In genomic region chr12:109452592-109452991, GRCm38 (mm10) we compare ENCODE assay signal across 11 mouse cellular contexts. TPM values are rescaled to one million over a fixed set of nuclear protein-coding genes. Genes with fewer than 3 reads are reported as not detected.
A peak's percentile ranks its signal among the peaks of the same experiment; 100 is the strongest.
DNase-seq lines count a peak whose midpoint lies in the region; ATAC-seq and TF ChIP-seq lines count a peak whose summit lies in the region.
"Had no signal": no experiment of that assay in that cellular context is flagged by ENCODE, and none has a peak within 500 bp of the region (broad histone marks: within the 10 kb centered on the region; RNA-seq: fewer than 3 reads in every experiment).

Dlk1 (plus strand) TSS chr12:109452823.

- no peak within 1 kb of the TSS for H3K27ac ChIP-seq in heart, embryonic 14.5 days (replicated peaks in 1 of 2; ENCODE audit: control insufficient read depth in 1 of 2, insufficient read depth in 1 of 2, low read depth in 2 of 2, low read length in 2 of 2)
- no peak within 1 kb of the TSS for H3K27ac ChIP-seq in heart, adult 2 months
- H3K27ac ChIP-seq in forebrain, postnatal 0 days (ENCODE audit: low read depth, low read length), result no peak within 1 kb of the TSS
- H3K27ac ChIP-seq in liver, embryonic 16.5 days (ENCODE audit: low read length), result peak within 1 kb of the TSS; percentile 50

- ATAC-seq in heart, embryonic 14.5 days (ENCODE audit: insufficient number of reproducible peaks, insufficient read depth, low FRiP score, low read depth), result no peak
- ATAC-seq in forebrain, postnatal 0 days, result no peak
- ATAC-seq in liver, embryonic 16.5 days (ENCODE audit: low read depth), result no peak

- intact Hi-C loops in heart, adult 2 months (cut with DNase I), result no loop called here
- intact Hi-C loops in left cerebral cortex, postnatal 25 days (cut with DNase I), result no loop called here

- no peak for DNase-seq in heart, adult 2 months
- DNase-seq in adrenal gland, postnatal 10 days, result no peak
- no peak for DNase-seq in forebrain, postnatal 0 days
- no peak for DNase-seq in frontal cortex, postnatal 14 days (ENCODE audit: low spot score in 2 of 2)
- no peak for DNase-seq in left cerebral cortex, postnatal 25 days (ENCODE audit: low spot score in 2 of 2)
- DNase-seq in right cerebral cortex, postnatal 25 days, result no peak

- no peak for TF ChIP-seq CTCF in heart, adult 2 months (IDR thresholded peaks at IDR 0.05)
- TF ChIP-seq CTCF in forebrain, postnatal 0 days (IDR thresholded peaks at IDR 0.05; ENCODE audit: low read depth), result no peak

- no peaks in the 10 kb centered on the region for H3K9me3 ChIP-seq in heart, embryonic 14.5 days (ENCODE audit: control insufficient read depth, low read length)
- H3K9me3 ChIP-seq in forebrain, postnatal 0 days (ENCODE audit: low read length), result no peaks in the 10 kb centered on the region
- no peaks in the 10 kb centered on the region for H3K9me3 ChIP-seq in liver, embryonic 16.5 days (replicated peaks; ENCODE audit: control insufficient read depth, low read length)

- H3K9ac ChIP-seq in heart, embryonic 14.5 days (ENCODE audit: low read length), result peak within 1 kb of the TSS; percentile 61; the same call in 1 of the 2 replicates
- H3K9ac ChIP-seq in heart, adult 2 months (ENCODE audit: low read depth, low read length), result no peak within 1 kb of the TSS
- H3K9ac ChIP-seq in forebrain, postnatal 0 days, result peak within 1 kb of the TSS; percentile 47
- peak within 1 kb of the TSS; percentile 48; the same call in 1 of the 2 replicates for H3K9ac ChIP-seq in liver, embryonic 16.5 days (ENCODE audit: low read depth, low read length)

- TF ChIP-seq POLR2A in heart, adult 2 months (IDR thresholded peaks at IDR 0.05; ENCODE audit: insufficient read depth, low read depth, low read length), result no peak

- WGBS in heart, embryonic 14.5 days, result 8% methylated on average over 12 of the region's 13 CpGs
- 26% methylated on average over 13 of the region's 13 CpGs for WGBS in heart, adult 2 months
- WGBS in forebrain, postnatal 0 days, result 10% methylated on average over 13 of the region's 13 CpGs
- WGBS in liver, embryonic 16.5 days (ENCODE audit: insufficient replicate concordance), result 15% methylated on average over 13 of the region's 13 CpGs

- peaks cover 5 to 18% of the 10 kb centered on the region in 2 experiments for H3K4me1 ChIP-seq in heart, embryonic 14.5 days (ENCODE audit: control insufficient read depth in 2 of 2, insufficient read depth in 2 of 2, low read length in 2 of 2)
- no peaks in the 10 kb centered on the region for H3K4me1 ChIP-seq in heart, adult 2 months (ENCODE audit: control insufficient read depth, insufficient read depth, low read length)
- peaks cover 9% of the 10 kb centered on the region for H3K4me1 ChIP-seq in forebrain, postnatal 0 days (ENCODE audit: insufficient read depth)
- peaks cover 11% of the 10 kb centered on the region for H3K4me1 ChIP-seq in liver, embryonic 16.5 days (ENCODE audit: control insufficient read depth, low read depth, low read length)

- peak within 1 kb of the TSS; percentile 39 to 44 for H3K4me3 ChIP-seq in heart, embryonic 14.5 days (ENCODE audit: control insufficient read depth in 1 of 2, insufficient read depth in 1 of 2, low read depth in 1 of 2, low read length in 2 of 2)
- H3K4me3 ChIP-seq in heart, adult 2 months, result no peak within 1 kb of the TSS
- peak within 1 kb of the TSS; percentile 44 for H3K4me3 ChIP-seq in forebrain, postnatal 0 days (ENCODE audit: low read depth, low read length)
- H3K4me3 ChIP-seq in liver, embryonic 16.5 days (ENCODE audit: low read depth, low read length), result peak within 1 kb of the TSS; percentile 53
- H3K4me3 ChIP-seq: myocyte had no signal

- H3K27me3 ChIP-seq in heart, embryonic 14.5 days (ENCODE audit: control insufficient read depth, insufficient read depth, low read length), result peaks cover 81% of the 10 kb centered on the region
- H3K27me3 ChIP-seq in heart, adult 2 months (ENCODE audit: control insufficient read depth, insufficient read depth, low read length), result peaks cover 16% of the 10 kb centered on the region
- peaks cover 53% of the 10 kb centered on the region for H3K27me3 ChIP-seq in forebrain, postnatal 0 days (ENCODE audit: insufficient read depth, low read length)
- peaks cover 46% of the 10 kb centered on the region for H3K27me3 ChIP-seq in liver, embryonic 16.5 days (ENCODE audit: control insufficient read depth, insufficient read depth, low read depth, low read length)

- no peaks in the 10 kb centered on the region for H3K79me2 ChIP-seq in heart, adult 2 months (replicated peaks; ENCODE audit: control insufficient read depth, insufficient read depth, low read length)

- no peaks in the 10 kb centered on the region for H3K36me3 ChIP-seq in heart, embryonic 14.5 days (ENCODE audit: control insufficient read depth, insufficient read depth, low read length)
- H3K36me3 ChIP-seq in heart, adult 2 months (ENCODE audit: control insufficient read depth, insufficient read depth, low read length), result no peaks in the 10 kb centered on the region
- H3K36me3 ChIP-seq in forebrain, postnatal 0 days (ENCODE audit: insufficient read depth), result no peaks in the 10 kb centered on the region
- H3K36me3 ChIP-seq in liver, embryonic 16.5 days (ENCODE audit: control insufficient read depth, insufficient read depth), result no peaks in the 10 kb centered on the region

- H3K4me2 ChIP-seq in heart, embryonic 14.5 days (ENCODE audit: low read length), result peak within 1 kb of the TSS; percentile 73
- H3K4me2 ChIP-seq in forebrain, postnatal 0 days (ENCODE audit: low read depth), result peak within 1 kb of the TSS; percentile 88
- peak within 1 kb of the TSS; percentile 53 for H3K4me2 ChIP-seq in liver, embryonic 16.5 days (ENCODE audit: low read depth, low read length)

- TF ChIP-seq EP300 in heart, adult 2 months (IDR thresholded peaks at IDR 0.05; ENCODE audit: insufficient read depth, low read depth, low read length), result no peak

RNA-seq across cellular contexts. Expression of gene Dlk1, which starts in this region (rescaled TPM):
- polyA plus RNA-seq in heart, embryonic 14.5 days (2014; fragmentation: Nextera tagmentation; extraction: Ambion mirVana), result 64.2 and 84.4 TPM in 2 replicates
- total RNA-seq in heart, adult 2 months (2021), result under 1 TPM in 1 of 2 experiments, not detected in 1; 0.23 TPM
- polyA plus RNA-seq in heart, adult 2 months (2012; rRNA removed), result 0.90 and 1.3 TPM in 2 replicates
- 100 to 1,000 TPM; 470 to 498 TPM for total RNA-seq in adrenal gland, postnatal 10 days (2021)
- 16.5 and 35.8 TPM in 2 replicates for total RNA-seq in forebrain, postnatal 0 days (2014; rRNA removed)
- 12.6 and 18.8 TPM in 2 replicates for polyA plus RNA-seq in forebrain, postnatal 0 days (2015; fragmentation: Nextera tagmentation; extraction: Ambion mirVana)
- 457 and 482 TPM in 2 replicates for polyA plus RNA-seq in liver, embryonic 16.5 days (2015; fragmentation: Nextera tagmentation; extraction: Ambion mirVana)
- total RNA-seq in left cerebral cortex, postnatal 25 days (2021), result 10 to 100 TPM in 1 of 2 experiments, 1 to 10 TPM in 1; 5.7 to 13.4 TPM
- total RNA-seq: common myeloid progenitor, adult 5-6 weeks; MEL had no signal
- polyA plus RNA-seq: myocyte had no signal

Comparison
In these comparisons a context has a peak if more than half of its experiments do, and no peak if none do; other contexts are left out.
1. RNA of gene Dlk1 (total RNA-seq): 470 to 498 TPM in adrenal gland, postnatal 10 days; 16.5 to 35.8 TPM in forebrain, postnatal 0 days, 5.7 to 13.4 TPM in left cerebral cortex, postnatal 25 days and 0.23 TPM in heart, adult 2 months; every median in the first group is over 10 times any median in the second.
2. Peak in every context shown above with its lines, with median percentiles within 50 percentile points of each other: H3K4me2 ChIP-seq.